In the genomic region with DNA sequence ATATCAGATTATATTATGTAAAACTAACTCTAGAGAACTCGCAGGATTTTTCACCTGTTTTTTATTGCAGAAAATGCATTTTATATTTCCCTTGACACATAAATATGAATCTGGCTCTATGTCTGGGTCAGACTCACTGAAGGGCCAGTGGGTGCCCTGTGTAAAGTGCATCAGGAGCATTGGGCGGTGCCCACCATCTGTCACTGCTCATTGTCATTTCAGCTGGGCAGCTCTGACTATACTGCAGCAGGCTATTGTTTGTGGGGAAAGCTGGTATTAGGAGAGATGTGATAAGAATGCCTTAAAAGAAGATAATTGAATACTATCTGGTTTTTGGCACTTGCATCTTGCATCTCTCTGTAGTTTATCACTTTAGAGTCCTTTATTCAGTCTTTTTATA, we compare ENCODE assay signal across 20 mouse cellular contexts.
DNase-seq lines count a peak whose midpoint lies in the region; ATAC-seq and TF ChIP-seq lines count a peak whose summit lies in the region.
"Had no signal": no experiment of that assay in that cellular context is flagged by ENCODE, and none has a peak within 500 bp of the region (broad histone marks: within the 10 kb centered on the region; RNA-seq: fewer than 3 reads in every experiment).

No protein-coding gene starts in this region.

- H3K4me2 ChIP-seq in forebrain, embryonic 11.5 days (ENCODE audit: low read depth, low read length, severe bottlenecking) = no peak overlapping the region
- H3K4me2 ChIP-seq in forebrain, postnatal 0 days (ENCODE audit: low read depth) = no peak overlapping the region
- H3K4me2 ChIP-seq in hindbrain, embryonic 13.5 days = no peak overlapping the region
- no peak overlapping the region for H3K4me2 ChIP-seq in midbrain, embryonic 15.5 days

- H3K4me1 ChIP-seq in forebrain, embryonic 11.5 days (replicated peaks; ENCODE audit: control insufficient read depth, insufficient read depth, low read length) = no peaks in the 10 kb centered on the region
- no peaks in the 10 kb centered on the region for H3K4me1 ChIP-seq in forebrain, postnatal 0 days (ENCODE audit: insufficient read depth)
- H3K4me1 ChIP-seq in hindbrain, embryonic 13.5 days (replicated peaks) = no peaks in the 10 kb centered on the region
- no peaks in the 10 kb centered on the region for H3K4me1 ChIP-seq in midbrain, embryonic 15.5 days
- H3K4me1 ChIP-seq: embryonic facial prominence, embryonic 10.5 days; heart, embryonic 10.5 days had no signal

- no peaks in the 10 kb centered on the region for H3K27me3 ChIP-seq in forebrain, embryonic 11.5 days (ENCODE audit: control insufficient read depth, insufficient read depth, low read length)
- no peaks in the 10 kb centered on the region for H3K27me3 ChIP-seq in forebrain, postnatal 0 days (ENCODE audit: insufficient read depth, low read length)
- H3K27me3 ChIP-seq in hindbrain, embryonic 13.5 days = no peaks in the 10 kb centered on the region
- no peaks in the 10 kb centered on the region for H3K27me3 ChIP-seq in midbrain, embryonic 15.5 days (replicated peaks)
- H3K27me3 ChIP-seq: Patski had no signal

- no peak for TF ChIP-seq POLR2A in brain, embryonic 14.5 days (IDR thresholded peaks at IDR 0.05; ENCODE audit: borderline replicate concordance, extremely low read depth, insufficient read depth, insufficient read length, poor library complexity, severe bottlenecking)

- no peak overlapping the region for H3K4me3 ChIP-seq in forebrain, embryonic 11.5 days (ENCODE audit: low read depth, low read length)
- no peak overlapping the region for H3K4me3 ChIP-seq in forebrain, postnatal 0 days (ENCODE audit: low read depth, low read length)
- H3K4me3 ChIP-seq in hindbrain, embryonic 13.5 days = no peak overlapping the region
- no peak overlapping the region for H3K4me3 ChIP-seq in midbrain, embryonic 15.5 days
- H3K4me3 ChIP-seq: embryonic facial prominence, embryonic 10.5 days; heart, embryonic 10.5 days had no signal

- DNase-seq in forebrain, embryonic 11.5 days (ENCODE audit: low spot score) = no peak
- DNase-seq in forebrain, postnatal 0 days = no peak
- DNase-seq in brain, embryonic 14.5 days (ENCODE audit: low read depth) = peak; percentile 17
- no peak for DNase-seq in kidney, postnatal 4 days
- no peak for DNase-seq in right cerebral cortex, postnatal 25 days
- DNase-seq: cerebellum, adult 11-12 months; cerebellum, postnatal 25 days; gastrocnemius, postnatal 36 days; heart, postnatal 4 days; kidney, adult 2 months; kidney, postnatal 10 days; lung, postnatal 4 days; right cerebral cortex, postnatal 4 days; thymus, postnatal 25 days had no signal

- no peaks in the 10 kb centered on the region for H3K36me3 ChIP-seq in forebrain, embryonic 11.5 days (ENCODE audit: control insufficient read depth, insufficient read depth, low read length)
- H3K36me3 ChIP-seq in forebrain, postnatal 0 days (ENCODE audit: insufficient read depth) = no peaks in the 10 kb centered on the region
- H3K36me3 ChIP-seq in hindbrain, embryonic 13.5 days = no peaks in the 10 kb centered on the region
- H3K36me3 ChIP-seq in midbrain, embryonic 15.5 days (replicated peaks) = no peaks in the 10 kb centered on the region
- H3K36me3 ChIP-seq: embryonic facial prominence, embryonic 10.5 days; heart, embryonic 10.5 days had no signal

- 0 out of 2 replicates have a peak, but pooled peaks have one; percentile 51 for ATAC-seq in forebrain, embryonic 11.5 days (replicated peaks; ENCODE audit: low FRiP score)
- ATAC-seq in forebrain, postnatal 0 days = no peak
- ATAC-seq in hindbrain, embryonic 13.5 days (ENCODE audit: low FRiP score) = 0 out of 2 replicates have a peak, but pooled peaks have one; percentile 68
- peak; percentile 75; the same call in 1 of the 2 replicates for ATAC-seq in midbrain, embryonic 15.5 days (replicated peaks)
- ATAC-seq: forebrain, embryonic 16.5 days; Patski had no signal

- WGBS in forebrain, embryonic 11.5 days = 93% methylated on average over 2 of the region's 2 CpGs
- WGBS in forebrain, postnatal 0 days = 79% methylated on average over 2 of the region's 2 CpGs
- WGBS in hindbrain, embryonic 13.5 days = 73% methylated on average over 2 of the region's 2 CpGs
- WGBS in midbrain, embryonic 15.5 days = 74% methylated on average over 2 of the region's 2 CpGs

- no peak for TF ChIP-seq CTCF in forebrain, postnatal 0 days (IDR thresholded peaks at IDR 0.05; ENCODE audit: low read depth)
- no peak for TF ChIP-seq CTCF in brain, embryonic 14.5 days (IDR thresholded peaks at IDR 0.05; ENCODE audit: borderline replicate concordance, extremely low read depth, insufficient read depth, insufficient read length)

- no peak overlapping the region for H3K27ac ChIP-seq in forebrain, embryonic 11.5 days (ENCODE audit: low read depth, low read length)
- H3K27ac ChIP-seq in forebrain, postnatal 0 days (ENCODE audit: low read depth, low read length) = no peak overlapping the region
- H3K27ac ChIP-seq in hindbrain, embryonic 13.5 days = no peak overlapping the region
- H3K27ac ChIP-seq in midbrain, embryonic 15.5 days = no peak overlapping the region
- H3K27ac ChIP-seq: embryonic facial prominence, embryonic 10.5 days; heart, embryonic 10.5 days had no signal

- no peak overlapping the region for H3K9ac ChIP-seq in forebrain, embryonic 11.5 days (ENCODE audit: low read length)
- H3K9ac ChIP-seq in forebrain, postnatal 0 days = no peak overlapping the region
- no peak overlapping the region for H3K9ac ChIP-seq in hindbrain, embryonic 13.5 days
- no peak overlapping the region for H3K9ac ChIP-seq in midbrain, embryonic 15.5 days

- no peaks in the 10 kb centered on the region for H3K9me3 ChIP-seq in forebrain, embryonic 11.5 days (ENCODE audit: control insufficient read depth, low read length)
- no peaks in the 10 kb centered on the region for H3K9me3 ChIP-seq in forebrain, postnatal 0 days (ENCODE audit: low read length)
- no peaks in the 10 kb centered on the region for H3K9me3 ChIP-seq in hindbrain, embryonic 13.5 days
- H3K9me3 ChIP-seq in midbrain, embryonic 15.5 days = no peaks in the 10 kb centered on the region
- H3K9me3 ChIP-seq: embryonic facial prominence, embryonic 10.5 days; heart, embryonic 10.5 days had no signal
